Mouse (Mus musculus) liver, embryonic 16.5 days (tissue): ENCODE results near the gene Hopx. TPM values are rescaled to one million over a fixed set of nuclear protein-coding genes. Genes with fewer than 3 reads are reported as not detected.

ENCODE experiments used
- ATAC-seq: fragments of 200-750 bp; cut with Nextera tagmentation; 2 replicates; pipeline ENCODE4 v1.8.0; 2017; ENCODE audit warnings: low read depth, mild to moderate bottlenecking, moderate number of reproducible peaks, moderate library complexity
- H3K27ac ChIP-seq: fragments of 300-500 bp; sonication (generic); 2 replicates; pipeline ENCODE4 v1.5.1; 2014; ENCODE audit warnings: mild to moderate bottlenecking, low read length
- H3K27me3 ChIP-seq: fragments of 300-500 bp; sonication (generic); 2 replicates; pipeline ENCODE4 v1.6.1; 2014; ENCODE audit warnings: low read depth, low read length, mixed read lengths; ENCODE audit not compliant: control insufficient read depth, insufficient read depth
- H3K36me3 ChIP-seq: fragments of 300-500 bp; sonication (generic); 2 replicates; pipeline ENCODE4 v1.6.1; 2014; ENCODE audit warnings: mild to moderate bottlenecking; ENCODE audit not compliant: control insufficient read depth, insufficient read depth
- H3K4me1 ChIP-seq: fragments of 300-500 bp; sonication (generic); 2 replicates; pipeline ENCODE4 v1.6.1; 2014; ENCODE audit warnings: low read depth, low read length, mixed read lengths; ENCODE audit not compliant: control insufficient read depth
- H3K4me2 ChIP-seq: fragments of 300-500 bp; sonication (generic); 2 replicates; pipeline ENCODE4 v1.6.1; 2014; ENCODE audit warnings: low read depth, low read length, mixed read lengths
- H3K4me3 ChIP-seq: fragments of 300-500 bp; sonication (generic); 2 replicates; pipeline ENCODE4 v1.5.1; 2014; ENCODE audit warnings: low read depth, mild to moderate bottlenecking, low read length
- H3K9ac ChIP-seq: fragments of 300-500 bp; sonication (generic); 2 replicates; pipeline ENCODE4 v1.6.1; 2014; ENCODE audit warnings: low read depth, low read length
- H3K9me3 ChIP-seq: fragments of 300-500 bp; sonication (generic); replicated peaks from 2 replicates; pipeline ENCODE4 v1.6.1; 2016; ENCODE audit warnings: low read length; ENCODE audit not compliant: control insufficient read depth
- WGBS: fragments of 180-500 bp; shearing (Covaris S2); extraction: QIAGEN DNeasy Blood & Tissue Kit; methylation state at CpG from one replicate; pipeline ENCODE4 v1.1.7; 2014; ENCODE audit not compliant: insufficient replicate concordance; 5-methylcytosine and 5-hydroxymethylcytosine counted together
- polyA plus RNA-seq: library from polyadenylated mRNA; unstranded; fragments of >200 nt; fragmentation: Nextera tagmentation; extraction: Ambion mirVana; gene quantifications from 2 replicates; pipeline ENCODE4 v1.2.1, GENCODE M21; 2015

The Hopx gene
- polyA plus RNA-seq, 1 experiment from 2014 or later, result 0.25 TPM

DNA sequence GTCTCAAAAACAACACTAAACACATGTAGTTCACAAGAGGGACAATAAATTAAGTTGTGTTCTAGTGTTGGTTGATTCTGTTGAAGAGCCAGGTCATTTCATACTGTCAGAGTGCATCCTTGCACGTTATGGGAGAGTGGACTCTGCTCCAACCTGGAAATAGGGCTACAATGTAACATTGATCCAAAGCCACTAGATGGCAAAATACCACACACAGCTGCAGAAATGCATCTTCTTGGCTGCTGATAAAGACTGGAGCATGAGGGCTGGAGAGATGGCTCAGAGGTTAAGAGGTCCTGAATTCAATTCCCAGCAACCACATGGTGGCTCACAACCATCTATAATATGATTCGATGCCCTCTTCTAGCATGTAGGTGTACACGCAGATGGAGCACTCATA lies 43.3 kb downstream of the Hopx start:
- no peak for ATAC-seq
- 61% methylated on average over 3 of the region's 3 CpGs for WGBS

DNA sequence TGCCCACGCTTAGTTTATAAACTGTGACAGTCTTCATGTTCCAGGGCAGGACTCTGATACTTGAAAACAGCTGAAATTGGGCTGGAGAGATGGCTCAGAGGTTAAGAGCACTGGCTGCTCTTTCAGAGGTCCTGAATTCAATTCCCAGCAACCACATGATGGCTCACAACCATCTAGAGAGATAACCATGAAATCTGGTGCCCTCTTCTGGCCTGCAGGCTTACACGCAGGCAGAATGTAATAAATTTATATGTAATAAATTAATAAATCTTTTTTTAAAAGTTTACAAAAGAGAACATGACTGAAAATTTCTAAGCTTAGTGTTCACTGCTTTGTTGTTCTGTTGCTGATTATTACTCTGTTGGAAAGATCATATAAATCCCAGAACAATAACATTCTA lies 43.9 kb downstream of the Hopx start:
- no peaks in the 10 kb centered on the region for H3K9me3 ChIP-seq
- H3K4me3 ChIP-seq, result no peak overlapping the region
- no peaks in the 10 kb centered on the region for H3K4me1 ChIP-seq
- ATAC-seq, result no peak
- no peak overlapping the region for H3K27ac ChIP-seq
- no peaks in the 10 kb centered on the region for H3K36me3 ChIP-seq
- no peak overlapping the region for H3K9ac ChIP-seq
- no peaks in the 10 kb centered on the region for H3K27me3 ChIP-seq
- WGBS, result 65% methylated on average over 2 of the region's 2 CpGs
- H3K4me2 ChIP-seq, result no peak overlapping the region

More for the DNA sequence above, 43.3 kb downstream of the Hopx start:
- Histone ChIP-seq H3K9me3 (no peaks in the 10 kb centered on the region), H3K4me2 (no peak overlapping the region), H3K9ac (no peak overlapping the region), H3K27me3 (no peaks in the 10 kb centered on the region), H3K4me1 (no peaks in the 10 kb centered on the region), H3K4me3 (no peak overlapping the region), H3K36me3 (no peaks in the 10 kb centered on the region), H3K27ac (no peak overlapping the region)

DNA sequence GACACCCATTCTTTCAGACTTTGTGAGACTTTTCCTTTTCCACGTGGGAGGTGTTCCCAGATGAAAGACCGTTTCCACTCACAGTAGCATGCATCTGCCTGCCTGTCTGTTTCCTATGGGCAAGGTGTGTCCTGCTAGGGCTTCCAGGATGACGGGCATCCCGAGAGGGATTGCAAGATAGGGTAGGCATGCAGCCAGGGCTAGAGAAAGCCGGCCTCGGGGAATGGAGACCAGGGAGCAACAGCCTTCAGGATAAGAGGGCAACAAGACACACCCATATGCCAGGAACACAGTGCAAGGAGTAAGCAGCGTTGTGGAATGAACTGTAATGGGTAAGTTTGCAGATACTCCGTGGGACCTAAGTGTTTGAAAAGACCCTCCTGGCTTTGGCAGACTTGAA lies 47.6 kb downstream of the Hopx start:
- H3K9me3 ChIP-seq, result no peaks in the 10 kb centered on the region
- WGBS, result 60% methylated on average over 8 of the region's 8 CpGs

DNA sequence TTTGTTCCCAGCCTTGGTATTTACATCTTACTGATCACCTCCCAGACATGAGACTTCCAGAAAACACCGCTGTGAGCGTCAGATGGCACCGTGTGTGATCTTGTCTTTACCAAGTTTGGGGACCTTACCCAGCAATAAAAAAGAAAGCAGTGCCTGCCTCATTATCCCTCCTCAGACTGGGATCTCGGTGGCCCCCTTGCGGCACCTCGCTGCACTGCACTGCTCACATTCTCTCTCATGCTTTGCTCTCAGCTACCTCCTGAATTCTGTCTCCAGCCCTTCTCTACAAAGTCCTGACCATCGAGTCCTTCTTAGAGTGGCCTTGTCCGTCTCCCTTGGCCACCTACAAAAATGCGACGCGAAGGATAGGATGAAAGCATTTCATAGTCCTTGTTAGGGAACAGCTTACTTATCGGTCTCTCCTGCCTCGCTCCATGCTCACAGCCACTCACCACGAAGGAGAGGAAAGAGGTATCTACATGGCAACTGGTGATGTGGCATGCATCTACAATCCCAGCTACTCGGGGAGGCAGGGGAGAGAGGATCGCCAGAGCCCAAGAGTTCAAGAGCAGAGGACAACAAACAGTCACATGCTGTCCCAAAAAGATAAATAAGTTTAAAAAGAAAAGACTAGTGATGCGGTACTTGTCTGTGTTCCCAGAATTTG lies 53.4 kb downstream of the Hopx start:
- Histone ChIP-seq H3K9ac (no peak overlapping the region), H3K9me3 (no peaks in the 10 kb centered on the region), H3K4me1 (no peaks in the 10 kb centered on the region), H3K4me3 (no peak overlapping the region), H3K27ac (no peak overlapping the region), H3K36me3 (no peaks in the 10 kb centered on the region), H3K4me2 (peak overlapping the region; percentile 25; the same call in 1 of the 2 replicates), H3K27me3 (no peaks in the 10 kb centered on the region)
- no peak for ATAC-seq
- 27% methylated on average over 17 of the region's 17 CpGs for WGBS

More for the DNA sequence above, 47.6 kb downstream of the Hopx start:
- ATAC-seq, result no peak
- H3K36me3 ChIP-seq, result no peaks in the 10 kb centered on the region
- H3K27ac ChIP-seq, result no peak overlapping the region
- no peak overlapping the region for H3K9ac ChIP-seq
- no peaks in the 10 kb centered on the region for H3K27me3 ChIP-seq
- no peak overlapping the region for H3K4me2 ChIP-seq
- H3K4me3 ChIP-seq, result no peak overlapping the region
- H3K4me1 ChIP-seq, result no peaks in the 10 kb centered on the region

- Histone ChIP-seq H3K4me2 (no peak overlapping the region), H3K36me3 (no peaks in the 10 kb centered on the region), H3K27me3 (no peaks in the 10 kb centered on the region), H3K27ac (no peak overlapping the region), H3K9me3 (no peaks in the 10 kb centered on the region), H3K4me3 (no peak overlapping the region), H3K4me1 (no peaks in the 10 kb centered on the region), H3K9ac (no peak overlapping the region)
- ATAC-seq, result no peak
- WGBS, result 52% methylated on average over 10 of the region's 10 CpGs
These were observed 54.6 kb downstream of the Hopx start for GRCm38 (mm10) chr5:77060363-77060762.

GRCm38 (mm10) chr5:77056881-77057440 lies 58.0 kb downstream of the Hopx start:
- H3K4me2 ChIP-seq, result no peak overlapping the region
- H3K4me1 ChIP-seq, result no peaks in the 10 kb centered on the region
- no peak overlapping the region for H3K4me3 ChIP-seq
- no peaks in the 10 kb centered on the region for H3K9me3 ChIP-seq
- no peaks in the 10 kb centered on the region for H3K27me3 ChIP-seq
- H3K36me3 ChIP-seq, result no peaks in the 10 kb centered on the region
- no peak overlapping the region for H3K27ac ChIP-seq
- no peak overlapping the region for H3K9ac ChIP-seq
- ATAC-seq, result no peak
- WGBS, result 75% methylated on average over 12 of the region's 12 CpGs

DNA sequence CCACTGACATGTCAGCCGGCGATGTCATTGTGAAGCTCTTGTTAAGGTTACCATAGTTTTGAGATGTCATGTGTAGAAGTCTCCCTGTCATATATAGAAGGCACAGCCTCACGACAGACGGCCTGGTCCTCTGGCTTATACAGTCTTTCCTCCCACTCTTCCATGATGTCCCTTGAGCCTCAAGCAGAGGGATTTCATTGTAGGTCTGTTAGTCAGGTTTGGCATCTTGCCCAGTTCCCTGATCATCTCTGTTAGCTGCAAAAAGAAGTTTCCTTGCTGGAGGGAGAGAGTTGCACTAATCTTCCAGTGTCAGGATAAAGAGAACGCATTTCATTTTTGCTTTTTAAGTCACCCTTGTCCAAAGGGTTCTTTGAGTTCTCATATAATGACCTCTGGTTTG lies 62.3 kb downstream of the Hopx start:
- Histone ChIP-seq H3K4me2 (no peak overlapping the region), H3K27me3 (no peaks in the 10 kb centered on the region), H3K9ac (no peak overlapping the region), H3K9me3 (no peaks in the 10 kb centered on the region), H3K27ac (no peak overlapping the region), H3K4me3 (no peak overlapping the region), H3K4me1 (no peaks in the 10 kb centered on the region), H3K36me3 (no peaks in the 10 kb centered on the region)
- ATAC-seq, result no peak
- 72% methylated on average over 5 of the region's 5 CpGs for WGBS

DNA sequence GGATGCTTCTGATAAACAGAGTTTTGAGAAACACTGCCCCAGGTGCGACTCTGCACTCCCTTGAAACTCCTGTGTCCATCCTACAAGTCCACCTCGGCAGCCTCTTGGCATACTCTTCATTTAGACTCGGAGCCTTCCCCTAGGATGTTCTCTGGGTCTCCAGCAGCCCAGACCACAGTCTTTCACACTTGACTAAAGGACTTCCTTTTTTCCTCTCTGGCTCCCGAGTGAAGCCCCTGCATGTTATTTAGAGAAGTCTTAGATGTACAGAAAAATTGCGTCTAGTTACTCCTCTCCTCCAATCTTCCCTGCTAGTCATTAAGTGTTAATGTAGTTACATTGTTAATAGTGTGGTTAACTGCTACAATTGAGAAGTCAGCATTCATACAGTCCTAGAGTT lies 70.6 kb downstream of the Hopx start:
- Histone ChIP-seq H3K4me2 (no peak overlapping the region), H3K27me3 (no peaks in the 10 kb centered on the region), H3K36me3 (no peaks in the 10 kb centered on the region), H3K4me3 (no peak overlapping the region), H3K4me1 (no peaks in the 10 kb centered on the region), H3K9ac (no peak overlapping the region), H3K9me3 (no peaks in the 10 kb centered on the region), H3K27ac (no peak overlapping the region)
- 26% methylated on average over 5 of the region's 5 CpGs for WGBS
- no peak for ATAC-seq

DNA sequence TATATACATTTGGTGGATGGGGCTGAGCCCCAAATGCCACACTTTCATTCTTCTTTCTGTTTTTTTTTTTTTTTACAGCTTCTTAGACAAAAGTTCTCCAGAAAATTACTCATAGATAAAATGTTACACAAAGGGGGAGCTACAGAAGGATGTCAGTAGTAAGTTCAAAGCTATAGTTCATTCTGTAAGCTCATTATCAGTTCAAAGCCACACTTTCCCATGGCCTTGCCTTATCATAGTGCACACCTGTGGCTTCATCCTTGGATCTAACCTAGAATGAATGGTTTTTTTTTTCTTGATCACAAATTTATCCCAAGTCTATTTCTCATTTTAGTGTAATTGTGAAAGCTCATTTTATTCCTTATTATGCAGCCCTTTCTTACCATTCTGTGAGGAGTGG lies 75.5 kb downstream of the Hopx start:
- H3K9me3 ChIP-seq, result no peaks in the 10 kb centered on the region
- no peaks in the 10 kb centered on the region; the same call in 1 of the 2 replicates for H3K4me1 ChIP-seq
- no peak for ATAC-seq
- no peak overlapping the region for H3K4me3 ChIP-seq
- H3K9ac ChIP-seq, result no peak overlapping the region
- no peak overlapping the region for H3K27ac ChIP-seq
- H3K27me3 ChIP-seq, result no peaks in the 10 kb centered on the region
- H3K36me3 ChIP-seq, result no peaks in the 10 kb centered on the region
- H3K4me2 ChIP-seq, result no peak overlapping the region
